Mouse (Mus musculus) CH12.LX (cell line): ENCODE measurements around the gene March2. TPM values are rescaled to one million over a fixed set of nuclear protein-coding genes. Genes with fewer than 3 reads are reported as not detected.
"Not testable (repeated sequence)": the region's sequence is repeated elsewhere in the genome, so short reads cannot be mapped to it uniquely, and the experiment has no call there.

Source experiments
- DNase-seq: peaks from one replicate; pipeline ENCODE4 v3.0.0-alpha.2; 2013; ENCODE audit errors: extremely low read depth
- H3K27ac ChIP-seq: 2 replicates; pipeline ENCODE4 v1.5.1; 2012; ENCODE audit warnings: low read depth, mild to moderate bottlenecking, control low read depth, moderate library complexity; ENCODE audit not compliant: insufficient read depth
- H3K27me3 ChIP-seq: replicated peaks from 2 replicates; pipeline ENCODE3; 2012; ENCODE audit warnings: inconsistent platforms
- H3K36me3 ChIP-seq, 2 experiments: replicated peaks in 1 of 2; 2 replicates each; pipeline versions ENCODE3 to v1.6.1; 2012; ENCODE audit warnings: inconsistent platforms in 1 of 2, low read length in 1 of 2, mild to moderate bottlenecking in 1 of 2, mixed read lengths in 1 of 2, moderate library complexity in 1 of 2; ENCODE audit not compliant: control insufficient read depth in 1 of 2, insufficient read depth in 1 of 2
- H3K4me1 ChIP-seq, 2 experiments: 2 replicates each; pipeline ENCODE4 v1.6.1; 2012; ENCODE audit warnings: inconsistent platforms in 1 of 2, moderate library complexity in 1 of 2; ENCODE audit not compliant: insufficient read depth in 2 of 2, control insufficient read depth in 1 of 2
- H3K4me2 ChIP-seq: 2 replicates; pipeline ENCODE4 v1.6.1; 2012; ENCODE audit warnings: low read depth, mild to moderate bottlenecking, control low read depth; ENCODE audit not compliant: poor library complexity, insufficient read depth, severe bottlenecking
- H3K4me3 ChIP-seq, 3 experiments: fragments of 150-350 bp in 1 of 3; sonication (generic) in 1 of 3; replicated peaks in 1 of 3; 2 replicates each; pipeline versions ENCODE3 to v1.5.1; 2011 to 2012; ENCODE audit warnings: low read depth in 2 of 3, low read length in 2 of 3, mild to moderate bottlenecking in 2 of 3, moderate library complexity in 2 of 3, control low read depth in 1 of 3, improper control_type of control experiment in 1 of 3, inconsistent platforms in 1 of 3, mixed read lengths in 1 of 3; ENCODE audit not compliant: poor library complexity in 1 of 3
- H3K79me2 ChIP-seq: replicated peaks from 2 replicates; pipeline ENCODE4 v1.6.1; 2012; ENCODE audit warnings: mild to moderate bottlenecking, moderate library complexity; ENCODE audit not compliant: control insufficient read depth, poor library complexity, insufficient read depth, severe bottlenecking; ENCODE audit errors: extremely low read depth
- H3K9ac ChIP-seq: 2 replicates; pipeline ENCODE4 v1.6.1; 2012; ENCODE audit warnings: low read depth, mild to moderate bottlenecking, control low read depth, moderate library complexity; ENCODE audit not compliant: insufficient read depth
- H3K9me3 ChIP-seq: replicated peaks from 2 replicates; pipeline ENCODE3; 2012; ENCODE audit warnings: low read length, inconsistent platforms, mixed read lengths
- CTCF ChIP-seq, 2 experiments: IDR thresholded peaks in 1 of 2; conservative IDR thresholded peaks in 1 of 2; 2 replicates each; pipeline ENCODE4 v1.5.1; 2011 to 2012; ENCODE audit warnings: low read depth in 2 of 2, low read length in 2 of 2, improper control_type of control experiment in 1 of 2, inconsistent platforms in 1 of 2, mild to moderate bottlenecking in 1 of 2, moderate library complexity in 1 of 2
- GABPA ChIP-seq: IDR thresholded peaks from 2 replicates; pipeline ENCODE4 v1.6.1; 2012; ENCODE audit warnings: low read depth, low read length, improper control_type of control experiment, inconsistent platforms; ENCODE audit not compliant: insufficient replicate concordance
- KAT2A ChIP-seq: IDR thresholded peaks from 2 replicates; pipeline ENCODE4 v1.6.1; 2012; ENCODE audit warnings: low read length, improper control_type of control experiment, inconsistent platforms; ENCODE audit not compliant: insufficient replicate concordance
- MAX ChIP-seq: IDR thresholded peaks from 2 replicates; pipeline ENCODE4 v1.6.1; 2011; ENCODE audit warnings: low read length, improper control_type of control experiment
- NRF1 ChIP-seq: IDR thresholded peaks from 2 replicates; pipeline ENCODE4 v1.6.1; 2014; ENCODE audit warnings: low read depth, mild to moderate bottlenecking, inconsistent platforms, low read length, improper control_type of control experiment, moderate library complexity
- POLR2AphosphoS2 ChIP-seq: IDR thresholded peaks from 2 replicates; pipeline ENCODE4 v1.6.1; 2011; ENCODE audit warnings: low read depth, low read length, improper control_type of control experiment
- RAD21 ChIP-seq: IDR thresholded peaks from 2 replicates; pipeline ENCODE4 v1.6.1; 2011; ENCODE audit warnings: low read depth, mild to moderate bottlenecking, low read length, improper control_type of control experiment, moderate library complexity
- SMC3 ChIP-seq: IDR thresholded peaks from 2 replicates; pipeline ENCODE4 v1.6.1; 2011; ENCODE audit warnings: low read depth, low read length, improper control_type of control experiment
- USF1 ChIP-seq: IDR thresholded peaks from 2 replicates; pipeline ENCODE4 v1.6.1; 2014; ENCODE audit warnings: low read depth, mild to moderate bottlenecking, inconsistent platforms, low read length, improper control_type of control experiment
- ZNF384 ChIP-seq: IDR thresholded peaks from 2 replicates; pipeline ENCODE4 v1.6.1; 2012; ENCODE audit warnings: low read depth, low read length, improper control_type of control experiment, inconsistent platforms
- dilution Hi-C: fragments of 300-500 bp; cut with MboI; formaldehyde crosslinking; loops from 2 replicates; pipeline ENCODE4 v1.14.3; 2020; ENCODE audit warnings: low sequenced_read_pairs; ENCODE audit not compliant: extremely low pct_unique_long_range_greater_than_20kb, extremely low pct_ligation_motif_present
- in situ Hi-C: fragments of 300-500 bp; cut with MboI; formaldehyde crosslinking; loops from 3 replicates; pipeline ENCODE4 v1.14.3; 2019; ENCODE audit warnings: low sequenced_read_pairs, low pct_ligation_motif_present, low pct_unique_long_range_greater_than_20kb, mixed read lengths
- polyA plus RNA-seq: library from polyadenylated mRNA; unstranded; fragments of >175 nt; gene quantifications from 2 replicates; pipeline ENCODE4 v1.2.1, GENCODE M21; 2012; ENCODE audit warnings: low read depth; ENCODE audit not compliant: insufficient read length
- total RNA-seq, 2 experiments: library from RNA; depleted of rRNA; stranded (reverse); fragments of 300-350 nt in 1 of 2; fragments of >200 nt in 1 of 2; gene quantifications; 2 replicates each; pipeline ENCODE4 v1.2.3; 2012 to 2014

March2 gene
- total and polyA plus RNA-seq, 3 experiments, result 9.2 to 12.2 (median 9.3) TPM

DNA sequence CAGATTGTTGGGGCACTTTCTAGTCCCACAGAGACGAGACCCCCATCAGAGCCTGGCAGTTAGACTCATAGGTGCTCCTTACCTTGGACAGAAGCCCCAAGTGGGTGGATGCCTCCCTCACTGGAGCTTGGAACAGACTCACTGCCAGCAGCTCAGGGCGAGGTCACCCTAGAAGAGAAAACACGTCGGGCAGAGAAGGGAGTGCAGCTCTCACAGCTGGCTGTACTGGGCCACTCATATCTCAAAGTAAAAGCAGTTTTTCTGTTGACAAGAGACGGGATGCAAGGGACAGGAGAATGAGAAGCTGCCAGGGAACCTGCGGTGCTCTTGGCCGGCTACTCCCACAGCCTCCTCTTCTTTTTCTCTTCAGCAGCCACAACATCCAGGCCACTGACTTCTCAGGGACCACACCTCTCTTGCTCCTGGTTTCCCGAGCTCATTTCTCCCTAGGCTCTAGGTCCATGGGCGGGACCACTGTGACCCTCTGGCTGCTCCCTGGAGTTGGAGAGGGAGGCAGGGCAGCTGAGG lies 14.2 kb upstream of the March2 start:
- DNase-seq, H3K27ac ChIP-seq, H3K79me2 ChIP-seq, H3K4me2 ChIP-seq, in situ Hi-C loops, H3K9me3 ChIP-seq, dilution Hi-C loops, H3K9ac ChIP-seq, H3K4me1 ChIP-seq, H3K36me3 ChIP-seq, H3K4me3 ChIP-seq, H3K27me3 ChIP-seq: not testable (repeated sequence)
- peak; percentile 50 for TF ChIP-seq ZNF384

DNA sequence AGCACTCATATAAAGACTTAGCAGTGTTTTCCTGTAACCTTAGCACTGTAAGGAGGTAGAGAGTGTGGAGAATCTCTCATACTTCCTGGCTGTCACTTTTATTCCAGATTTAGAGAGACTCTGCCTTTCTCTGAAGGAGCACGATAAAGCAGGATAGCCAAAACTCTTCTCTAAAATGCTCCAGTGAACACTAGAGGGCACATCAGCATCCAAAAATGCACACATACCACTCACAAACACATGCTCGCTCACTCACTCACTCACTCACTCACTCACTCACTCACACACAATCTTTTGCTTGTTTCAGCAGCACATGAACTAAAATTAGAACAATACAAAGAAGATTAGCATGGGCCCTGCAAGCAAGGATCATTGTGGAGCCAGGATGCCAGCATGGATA lies 10.7 kb upstream of the March2 start:
- dilution Hi-C loops, result no loop called here

DNA sequence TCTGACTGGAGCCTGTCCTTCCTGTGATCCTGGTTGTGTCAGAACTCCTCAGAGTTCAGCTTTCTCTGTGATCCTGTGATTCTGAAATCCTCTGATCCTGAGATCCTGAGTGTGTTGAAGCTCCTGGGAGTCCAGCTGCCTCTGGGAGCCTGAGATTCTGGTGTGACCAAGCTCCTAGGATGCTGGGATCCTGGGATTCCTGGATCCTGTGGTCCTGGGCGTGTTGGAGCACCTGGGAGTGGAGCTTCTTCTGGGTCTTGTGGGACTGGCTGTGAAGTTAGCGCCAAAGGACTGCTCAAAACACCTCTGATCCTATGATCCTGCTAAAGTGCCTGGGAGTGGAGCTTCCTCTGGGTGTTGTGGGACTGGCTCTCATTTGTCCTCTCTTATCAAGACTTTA lies 9.9 kb upstream of the March2 start:
- dilution Hi-C loops, result no loop called here
- Histone ChIP-seq H3K9me3 (peaks cover 3% of the 10 kb centered on the region), H3K4me2 (no peak overlapping the region), H3K9ac (no peak overlapping the region), H3K27ac (no peak overlapping the region), H3K4me1 (peaks cover 0 to 4% of the 10 kb centered on the region in 2 experiments; a peak in 1 of 4 replicates)
- no peak for DNase-seq
- TF ChIP-seq USF1, result no peak
- no peak for TF ChIP-seq KAT2A
- no peak for TF ChIP-seq NRF1
- TF ChIP-seq, all 38 proteins: peak for 0
- H3K79me2 ChIP-seq, result no peaks in the 10 kb centered on the region
- no peak overlapping the region for H3K4me3 ChIP-seq
- in situ Hi-C loops, result no loop called here
- H3K36me3 ChIP-seq, result no peaks in the 10 kb centered on the region
- H3K27me3 ChIP-seq, result no peaks in the 10 kb centered on the region

More for the DNA sequence above, 10.7 kb upstream of the March2 start:
- no peak for TF ChIP-seq POLR2AphosphoS2
- TF ChIP-seq MAX, result no peak
- TF ChIP-seq SMC3, result peak; percentile 56
- no peak for TF ChIP-seq GABPA
- TF ChIP-seq CTCF (conservative IDR thresholded peaks at IDR 0.05 in 1 of 2, IDR thresholded peaks at IDR 0.05 in 1 of 2; ENCODE audit: low read depth in 2 of 2, low read length in 2 of 2), result peak in 1 of 2 experiments; percentile 61; a peak in 2 of 4 replicates
- peak; percentile 48 for TF ChIP-seq RAD21
- no peak overlapping the region for H3K27ac ChIP-seq
- H3K79me2 ChIP-seq, result no peaks in the 10 kb centered on the region
- no peak overlapping the region for H3K9ac ChIP-seq
- H3K4me3 ChIP-seq, result no peak overlapping the region
- H3K36me3 ChIP-seq, result no peaks in the 10 kb centered on the region
- H3K4me2 ChIP-seq, result no peak overlapping the region
- no peaks in the 10 kb centered on the region for H3K27me3 ChIP-seq
- in situ Hi-C loops, result no loop called here
- DNase-seq, result no peak
- peaks cover 0 to 4% of the 10 kb centered on the region in 2 experiments; a peak in 1 of 4 replicates for H3K4me1 ChIP-seq
- H3K9me3 ChIP-seq, result peaks cover 3% of the 10 kb centered on the region
